Mouse (Mus musculus) Muller cell, postnatal 12 days (primary cell): ENCODE data around the gene Eef2k.

ENCODE experiments used
- DNase-seq: peaks from one replicate; pipeline ENCODE4 v3.0.0-alpha.2; 2015; ENCODE audit errors: inconsistent ontology term

Gene Eef2k

DNA sequence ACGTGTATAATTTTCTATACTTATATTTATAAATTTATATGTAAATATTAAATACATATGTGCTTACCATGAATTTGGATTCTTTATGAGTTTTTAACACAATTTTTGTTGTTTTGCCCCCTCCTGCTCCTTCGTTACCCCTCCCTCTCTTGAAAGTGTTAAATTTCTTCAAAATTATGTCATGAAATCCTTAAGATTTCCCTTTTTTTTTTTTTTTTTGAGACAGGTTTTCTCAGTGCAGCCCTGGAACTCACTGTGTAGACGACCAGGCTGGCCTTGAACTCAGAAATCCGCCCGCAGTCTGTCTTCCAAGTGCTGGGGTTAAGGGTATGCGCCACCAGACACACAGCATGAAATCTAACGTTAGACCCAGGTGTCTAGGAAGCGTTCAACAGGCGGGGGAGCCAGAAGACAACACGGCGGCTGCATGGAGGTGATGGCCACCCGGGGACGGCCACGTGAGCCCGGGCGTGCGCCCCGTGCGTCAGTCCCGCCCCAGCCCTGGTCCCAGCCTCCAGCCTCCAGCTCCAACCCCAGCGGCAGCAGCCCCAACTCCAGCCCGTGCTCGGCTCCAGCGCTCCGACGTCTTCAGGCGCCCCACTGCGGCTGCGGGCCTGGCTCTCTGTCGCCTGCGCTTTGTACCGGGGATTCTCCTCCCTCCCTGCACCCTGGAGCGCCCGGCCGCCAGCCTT, at the start of gene Eef2k:
Eef2k (plus strand) TSS at position 487 of the 692 bp plus-strand sequence.
- peak; percentile 91 for DNase-seq

DNA sequence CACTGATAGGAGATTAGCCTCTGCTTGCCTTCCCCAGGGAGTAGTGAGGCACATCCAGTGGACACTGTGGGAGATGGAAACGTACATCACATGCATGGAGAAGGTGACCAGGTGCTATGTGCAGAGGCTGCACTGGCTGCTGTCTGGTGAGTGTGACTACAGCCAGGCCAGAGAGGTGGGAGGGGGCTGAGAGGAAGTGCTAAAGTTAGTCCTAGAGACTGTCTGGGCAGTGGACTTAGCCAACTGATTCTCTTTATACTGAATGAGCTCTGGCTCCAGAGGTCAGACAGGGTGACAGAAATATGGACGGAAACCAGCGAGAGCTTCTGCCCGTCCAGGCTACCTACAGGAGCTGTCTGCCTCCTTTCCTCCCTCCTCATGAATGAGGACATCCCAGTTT, 47.1 kb upstream of the Eef2k start:
- DNase-seq, result no peak

DNA sequence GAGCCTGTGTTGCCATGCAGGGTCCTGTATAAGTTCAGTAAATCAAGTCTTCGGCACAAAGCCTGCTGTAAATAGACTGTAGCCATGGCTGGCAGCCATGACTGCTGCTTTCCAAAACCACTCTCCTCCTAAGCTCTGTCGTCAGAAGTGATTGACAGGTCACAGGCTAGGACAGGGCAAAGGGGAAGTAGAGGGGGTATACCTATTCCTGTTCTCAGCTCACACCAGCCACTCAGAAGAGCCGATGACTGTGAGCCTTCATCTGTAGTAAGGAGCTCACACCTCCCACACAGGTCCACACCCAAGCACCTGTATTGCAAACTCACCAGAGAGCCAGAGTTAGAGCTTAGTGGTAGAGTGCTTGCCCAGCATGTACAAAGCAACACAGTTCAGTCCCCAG, 46.3 kb upstream of the Eef2k start:
- DNase-seq, result no peak

DNA sequence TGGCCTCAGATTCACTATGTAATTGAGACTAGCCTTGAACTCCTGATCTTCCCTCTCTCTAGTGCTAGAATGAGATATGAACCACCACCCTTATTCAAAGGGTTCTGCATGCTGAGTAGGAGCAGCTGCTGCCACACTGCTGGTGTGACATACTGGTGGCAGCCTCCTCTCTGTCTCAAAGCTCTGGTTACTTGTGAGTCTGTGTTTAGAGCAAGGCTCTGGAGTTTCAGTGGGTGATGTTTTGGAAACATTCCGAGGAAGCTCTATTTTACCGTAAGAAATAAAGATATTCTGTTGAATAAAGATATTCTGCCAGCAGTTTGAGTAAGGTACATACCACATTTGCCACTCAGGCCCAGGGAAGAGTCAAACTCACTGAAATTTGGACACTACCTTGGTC, 39.4 kb upstream of the Eef2k start:
- DNase-seq, result no peak

DNA sequence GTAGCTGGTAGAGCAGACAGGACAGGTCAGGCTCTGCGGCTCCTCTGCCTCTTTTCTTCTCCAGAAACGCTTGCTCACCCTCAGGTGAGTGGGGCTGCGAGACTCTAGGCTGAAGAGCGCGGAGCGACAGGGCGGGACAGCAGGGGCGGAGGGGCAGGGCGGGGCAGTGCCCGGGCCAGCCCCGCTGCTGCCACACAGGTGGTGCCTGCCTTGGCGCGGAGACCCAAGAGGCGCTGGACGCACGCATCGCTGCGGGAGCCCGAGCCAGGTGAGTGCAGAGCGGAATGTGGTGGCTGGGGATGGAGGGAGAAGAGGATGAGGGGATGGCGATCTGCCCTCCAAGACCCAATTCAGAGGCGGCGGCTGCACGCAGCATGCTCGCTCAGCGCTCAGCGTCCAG, 32.9 kb upstream of the Eef2k start:
- DNase-seq, result no peak

DNA sequence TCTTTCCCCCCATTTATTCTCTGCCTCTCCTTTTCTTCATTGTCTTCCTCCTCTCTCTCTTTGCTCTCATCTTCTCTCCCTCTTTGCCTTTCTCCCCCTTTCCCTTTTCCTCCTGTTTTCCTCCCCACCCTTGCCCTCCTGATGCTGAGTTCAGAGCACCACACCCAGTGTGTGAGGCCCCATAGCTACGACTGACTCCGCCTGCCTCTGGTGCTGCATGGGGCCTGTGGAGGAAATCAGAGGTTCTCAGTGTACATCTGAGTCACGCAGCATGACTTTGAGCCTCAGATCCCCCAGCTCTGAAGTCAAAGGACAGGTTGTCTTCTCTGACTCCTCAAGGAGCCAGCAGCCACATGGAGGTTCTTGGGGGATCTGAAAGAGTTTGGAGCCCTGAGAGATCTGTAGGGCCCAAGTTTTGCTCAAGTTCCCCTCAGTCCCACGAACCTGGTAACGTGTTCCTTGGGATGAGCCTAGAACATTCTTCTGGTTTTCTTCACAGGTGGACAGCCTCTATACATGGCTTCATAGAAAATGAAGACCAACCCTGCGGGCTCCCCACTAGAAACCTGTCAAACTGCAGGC, 30.7 kb upstream of the Eef2k start, which contains the start of gene Gm5737:
Gm5737 (plus strand) TSS at position 532 of the 582 bp plus-strand sequence.
- no peak for DNase-seq

DNA sequence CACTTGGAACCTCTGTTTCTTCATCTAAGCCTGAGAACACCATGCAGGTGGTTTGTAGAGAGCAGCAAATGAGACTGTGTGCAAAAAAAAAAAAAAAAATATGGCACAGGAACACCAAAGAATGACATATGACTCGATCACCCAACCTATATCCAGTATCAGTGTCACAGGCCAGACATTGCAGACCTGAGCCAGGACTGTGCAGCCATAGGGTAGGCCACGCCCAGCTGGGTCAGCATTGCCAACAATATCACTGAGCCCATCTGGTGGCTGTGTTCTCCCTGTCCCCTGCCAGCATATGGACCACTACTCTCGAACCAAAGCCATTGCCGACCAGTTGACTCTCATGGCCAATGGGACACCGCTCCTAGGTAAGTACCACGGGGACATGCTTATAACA, 25.1 kb upstream of the Eef2k start:
- no peak for DNase-seq

DNA sequence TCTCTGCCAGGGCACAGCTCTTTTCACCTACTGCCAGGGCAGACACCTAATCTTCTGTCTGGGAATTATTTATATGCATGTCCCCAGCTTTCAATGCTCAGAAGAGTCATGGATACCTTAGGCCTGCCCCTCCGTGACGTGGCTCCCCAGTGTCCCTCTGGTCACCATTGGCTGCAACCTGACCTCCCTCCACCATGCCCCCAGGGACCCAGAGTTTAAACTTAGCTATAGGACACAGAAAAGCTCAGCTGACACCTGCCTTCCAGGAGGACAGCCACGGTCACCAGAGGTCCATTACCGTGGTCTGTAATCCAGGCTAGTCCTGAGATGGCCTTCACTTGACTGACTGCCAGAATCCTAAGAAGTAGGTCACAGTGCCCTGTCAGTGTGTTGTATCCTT, 23.2 kb upstream of the Eef2k start:
- no peak for DNase-seq

DNA sequence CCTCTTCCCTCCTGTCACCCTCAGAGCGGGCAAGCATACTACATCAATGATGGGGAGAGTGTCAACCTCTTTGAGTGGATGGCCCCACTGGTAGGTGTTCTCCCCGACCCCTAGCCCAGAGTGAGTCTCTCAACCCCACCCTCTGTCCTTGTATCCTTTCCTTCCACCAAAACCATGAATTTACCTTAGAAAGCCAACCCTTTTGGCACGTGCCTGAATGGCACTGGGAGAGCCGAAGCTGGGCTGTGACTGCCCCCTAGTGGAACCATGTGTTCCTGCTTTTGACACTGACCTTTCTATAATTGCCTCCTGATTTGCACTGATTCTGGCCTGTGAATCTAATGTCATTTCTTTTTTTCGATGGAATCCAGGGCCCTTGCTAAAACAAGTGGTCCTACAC, 19.4 kb upstream of the Eef2k start:
- peak; percentile 34 for DNase-seq

DNA sequence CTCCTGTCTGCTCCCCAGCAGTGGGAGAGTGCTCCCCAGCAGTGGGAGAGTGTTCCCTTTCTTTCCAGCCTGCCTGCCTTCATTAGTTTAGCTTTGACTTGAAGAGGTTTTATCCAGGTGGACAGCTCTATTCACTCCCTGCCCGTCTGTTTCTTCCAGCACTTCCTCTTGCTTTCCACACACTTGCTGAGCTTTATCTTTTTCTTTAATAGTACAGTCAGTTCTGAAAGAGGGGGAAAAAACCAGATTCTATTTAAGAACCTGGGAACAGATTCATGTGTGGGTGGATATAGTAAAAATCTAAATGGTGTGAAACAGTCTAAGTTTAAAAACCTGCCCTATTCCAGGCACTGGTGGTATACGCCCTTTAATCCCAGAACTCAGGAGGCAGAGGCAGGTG, 17.5 kb upstream of the Eef2k start:
- DNase-seq, result no peak

DNA sequence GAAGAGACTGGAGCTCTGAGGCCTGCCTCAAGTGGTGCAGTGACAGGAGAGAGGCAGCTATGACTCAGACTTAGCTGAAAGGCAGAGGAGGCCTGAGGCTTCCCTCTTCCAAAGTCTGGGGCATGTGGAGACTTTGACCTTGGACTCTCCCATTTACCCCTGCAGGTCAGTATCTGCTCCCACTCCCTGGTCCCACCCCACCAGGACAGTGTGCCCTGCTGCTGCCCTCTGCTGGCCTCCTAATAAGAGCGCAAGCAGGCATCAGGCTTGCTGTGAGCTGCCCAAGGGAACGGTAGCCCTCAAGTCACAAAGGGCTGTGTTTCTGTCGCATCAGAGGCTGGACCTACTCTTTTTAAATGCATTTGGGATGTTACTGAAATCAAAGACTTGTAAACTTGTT, 16.2 kb upstream of the Eef2k start:
- DNase-seq, result peak; percentile 51

DNA sequence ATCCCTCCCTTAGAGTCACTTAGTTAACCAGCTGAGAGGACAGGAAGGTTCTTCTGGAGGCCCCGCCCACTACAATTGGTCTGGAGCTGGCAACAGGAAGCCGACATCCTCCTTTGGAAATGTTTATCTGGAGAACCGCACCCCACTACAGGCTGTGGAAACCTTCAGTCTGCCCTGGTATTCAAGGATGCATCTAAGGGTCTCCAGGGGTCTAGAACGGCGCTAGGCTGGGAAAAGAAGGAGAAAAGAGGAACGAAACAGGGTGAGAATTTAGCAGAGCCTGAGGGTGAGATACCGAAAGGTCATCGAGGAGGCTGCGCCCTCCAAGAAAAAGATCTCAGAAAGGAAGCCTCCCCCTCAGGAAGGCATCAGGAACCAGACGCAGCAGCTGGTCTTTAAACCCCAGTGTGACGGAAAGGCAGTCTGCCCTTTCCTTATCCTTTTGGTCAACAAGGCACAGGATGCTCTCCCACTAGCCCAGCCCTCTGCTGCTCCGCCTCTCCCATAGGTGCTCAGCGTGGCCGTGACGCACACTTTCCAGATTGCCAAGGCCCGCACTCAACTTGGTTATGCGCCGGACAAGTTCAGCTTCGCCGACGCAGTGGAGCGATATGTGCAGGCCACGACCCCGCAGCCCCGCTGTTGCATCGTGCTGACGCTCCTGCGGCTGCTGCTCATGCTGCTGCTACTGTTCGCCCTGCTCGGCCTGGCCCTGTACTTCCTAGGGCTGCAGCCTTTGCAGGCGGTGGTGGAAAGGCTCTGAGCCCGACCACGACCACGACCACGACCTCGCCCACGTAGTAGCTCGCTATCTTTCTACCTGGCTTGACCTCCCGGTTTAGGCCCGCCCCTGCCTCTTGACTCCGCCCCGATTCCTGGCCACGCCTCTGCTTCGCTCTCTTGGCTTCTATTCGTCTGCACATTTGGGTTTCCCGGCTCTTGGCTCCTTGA, 11.9 kb upstream of the Eef2k start:
- DNase-seq, result peak; percentile 50

DNA sequence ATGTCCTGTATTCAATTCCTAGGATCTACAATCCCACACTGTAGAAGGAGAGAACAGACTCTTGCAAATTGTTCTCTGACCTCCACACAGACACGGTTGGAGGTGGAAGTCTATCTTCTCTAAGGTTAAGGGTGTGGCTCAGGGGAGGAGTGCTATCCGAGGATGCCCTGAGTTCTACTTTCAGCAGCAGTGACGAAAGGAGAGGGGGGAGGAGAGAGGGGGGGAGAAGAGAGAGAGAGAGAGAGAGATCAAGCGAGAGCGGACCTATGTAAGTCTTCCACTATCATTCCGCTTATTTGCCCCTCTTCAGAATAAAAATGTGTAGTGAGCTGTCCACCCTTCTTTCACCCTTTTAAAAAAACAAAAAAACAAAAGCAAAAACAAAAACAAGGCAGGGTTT, 8.2 kb upstream of the Eef2k start:
- DNase-seq, result peak; percentile 19

DNA sequence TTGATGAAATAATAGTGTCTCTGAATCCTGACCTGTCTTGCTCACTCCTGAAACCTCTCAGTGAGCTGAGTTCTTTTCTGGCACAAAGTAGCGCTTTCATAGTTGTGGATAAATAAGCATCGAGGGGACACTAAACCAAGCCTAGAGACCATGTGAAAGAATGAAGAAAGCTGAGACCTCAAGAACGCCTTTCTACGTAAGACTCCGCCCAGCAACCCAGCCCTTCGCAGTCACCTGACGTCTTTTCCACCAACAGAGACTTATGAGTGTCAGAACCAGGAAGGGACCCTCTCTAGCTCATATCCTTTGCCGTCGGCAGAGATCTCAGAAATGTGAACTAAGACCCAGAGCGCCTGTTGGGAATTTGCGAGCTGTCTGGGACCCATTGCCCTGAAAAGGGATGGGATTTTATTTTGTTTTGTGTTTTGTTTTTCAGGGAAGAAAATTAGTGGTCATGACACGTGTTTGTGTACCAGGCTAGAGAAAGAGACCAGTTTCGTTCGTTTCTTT, 7.7 kb upstream of the Eef2k start:
- peak; percentile 88 for DNase-seq

DNA sequence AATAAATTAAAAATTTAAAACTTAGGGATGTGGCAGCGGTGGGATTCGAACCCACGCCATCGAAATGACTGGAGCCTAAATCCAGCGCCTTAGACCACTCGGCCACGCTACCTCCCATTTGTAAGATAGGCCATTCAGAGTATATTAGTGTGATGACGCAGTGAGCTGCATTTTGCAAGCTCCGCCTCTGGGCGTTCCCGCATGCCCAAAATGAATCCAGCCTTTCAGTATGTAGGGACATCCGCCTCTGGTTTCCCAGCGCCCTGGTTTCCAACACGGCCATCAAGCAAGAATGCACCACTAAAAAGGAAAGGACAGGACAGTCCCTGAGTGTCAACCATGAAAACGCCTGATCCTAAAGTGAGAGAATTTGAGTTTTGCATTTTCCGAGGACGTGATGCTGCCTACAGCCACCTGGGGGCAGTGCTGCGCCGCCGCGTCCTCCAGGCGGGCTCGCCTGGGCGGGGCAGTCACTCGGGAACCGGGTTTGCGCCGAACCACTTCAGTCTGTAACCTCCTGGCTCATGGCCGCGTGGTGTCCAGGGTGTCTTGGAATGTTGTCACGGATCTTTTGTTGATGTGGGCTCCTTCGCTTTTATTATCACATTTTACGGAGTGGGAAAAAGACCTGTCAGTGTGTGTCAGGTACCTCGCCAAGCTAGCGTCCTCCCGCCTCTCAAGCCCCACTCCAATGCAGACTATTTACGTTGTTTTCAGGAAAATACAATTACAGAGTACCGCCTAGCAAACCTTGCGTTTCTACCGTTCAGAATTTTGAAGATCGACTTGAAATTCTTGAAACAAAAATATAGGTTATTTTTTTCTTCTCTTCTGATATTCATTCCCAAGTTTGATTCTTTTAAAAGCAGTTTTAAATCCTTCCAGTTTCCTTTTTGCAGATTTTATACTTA, 6.9 kb upstream of the Eef2k start:
- peak; percentile 93 for DNase-seq

DNA sequence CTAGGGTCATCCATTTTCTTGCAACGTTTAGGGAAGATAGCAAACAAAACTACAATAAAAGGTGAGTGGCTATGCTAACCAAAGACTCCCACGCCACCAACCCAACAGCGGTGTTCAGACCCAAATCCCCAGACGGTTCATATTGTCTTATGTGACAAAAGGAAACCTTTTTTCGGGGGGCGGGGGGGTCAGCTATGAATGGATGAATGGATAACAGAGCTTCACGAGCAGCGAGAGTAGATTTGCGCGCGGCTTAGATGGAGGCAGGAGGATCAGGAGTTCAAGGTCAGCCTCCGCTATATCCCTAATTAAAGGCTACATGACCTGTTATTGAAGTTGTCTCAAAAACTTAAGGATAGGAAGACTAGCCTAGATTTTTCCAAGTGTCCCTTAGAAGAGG, 6.3 kb upstream of the Eef2k start:
- DNase-seq, result peak; percentile 35

DNA sequence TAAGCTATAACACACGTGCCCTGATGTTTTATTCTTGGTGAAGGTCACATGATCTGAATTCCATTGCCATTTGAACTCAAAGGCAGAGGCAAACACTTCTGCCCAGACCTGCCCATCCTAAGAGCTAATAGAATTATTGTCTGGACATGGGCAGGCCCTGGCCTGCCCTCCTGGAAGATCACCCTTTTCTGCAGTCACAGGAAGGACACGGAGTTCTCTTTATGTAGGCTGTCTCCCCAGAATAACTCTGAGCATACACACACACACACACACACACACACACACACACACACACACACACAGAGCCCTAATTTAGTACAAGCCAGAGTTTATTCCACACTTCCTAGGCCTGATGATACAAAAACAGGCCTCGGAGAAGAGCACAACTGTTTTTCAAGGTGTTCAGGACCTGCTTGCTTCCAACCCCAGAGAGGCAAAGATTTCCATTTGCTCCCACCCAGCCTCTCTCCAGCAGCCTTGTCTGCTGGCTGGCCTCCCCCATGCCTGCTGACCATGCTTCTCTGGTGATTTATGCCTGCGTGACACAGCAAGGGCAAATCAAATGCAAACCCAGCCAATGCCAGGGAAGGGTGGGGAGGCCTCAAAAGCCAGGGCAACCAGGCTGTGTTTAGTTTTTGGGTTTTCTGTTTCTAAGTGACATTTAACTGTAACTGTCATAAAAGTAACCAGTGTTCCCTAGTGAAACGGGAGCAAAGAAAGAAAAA, 4.0 kb upstream of the Eef2k start:
- DNase-seq, result no peak

DNA sequence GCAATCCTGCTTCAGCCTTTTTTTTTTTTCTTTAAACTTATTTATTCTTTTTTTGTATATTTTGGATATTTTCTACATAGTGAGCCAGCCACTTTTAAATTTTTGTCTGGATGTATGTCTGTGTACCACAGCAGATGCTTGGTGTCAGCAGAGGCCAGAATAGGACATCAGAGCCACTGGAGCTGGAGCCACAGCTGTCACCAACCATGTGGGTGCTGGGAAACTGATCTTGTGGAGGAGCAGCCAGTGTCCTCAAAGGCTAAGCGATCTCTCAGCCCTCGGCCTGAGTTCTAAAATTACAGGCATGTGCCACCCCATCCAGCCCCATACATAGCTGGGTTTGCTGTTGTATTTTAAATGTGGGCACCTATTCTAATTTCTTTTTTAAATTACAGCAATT, 2.8 kb upstream of the Eef2k start:
- no peak for DNase-seq

DNA sequence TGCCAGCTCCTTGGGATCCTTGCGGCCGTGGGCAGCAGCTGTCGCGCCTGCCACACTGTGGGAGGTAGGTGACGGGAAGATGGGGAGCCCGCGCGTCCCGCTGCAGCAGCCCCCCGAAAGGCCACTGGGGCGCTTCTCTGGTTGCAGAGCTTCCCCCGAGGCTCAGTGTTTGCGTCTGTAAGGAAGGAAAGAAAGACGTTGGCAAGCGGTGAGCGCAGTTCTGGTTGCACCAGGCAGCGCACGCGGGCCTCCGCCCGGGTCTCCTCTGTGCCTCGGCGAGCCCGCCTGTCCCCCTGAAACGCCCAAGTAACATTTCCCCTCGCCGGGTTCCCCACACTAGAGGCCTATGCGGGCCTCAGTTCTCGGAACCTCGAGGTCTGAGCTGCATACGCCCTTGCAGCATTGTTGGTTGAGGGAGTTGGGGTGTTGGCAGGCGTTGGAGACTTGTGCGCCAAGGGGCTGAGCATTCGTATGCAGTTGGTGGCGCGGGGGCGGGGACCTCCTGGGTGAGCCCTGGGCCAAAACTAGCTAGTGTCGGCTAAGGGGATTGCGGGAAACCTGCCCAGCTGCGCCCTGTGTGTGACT, 498 bp downstream of the Eef2k start:
- peak; percentile 90 for DNase-seq

DNA sequence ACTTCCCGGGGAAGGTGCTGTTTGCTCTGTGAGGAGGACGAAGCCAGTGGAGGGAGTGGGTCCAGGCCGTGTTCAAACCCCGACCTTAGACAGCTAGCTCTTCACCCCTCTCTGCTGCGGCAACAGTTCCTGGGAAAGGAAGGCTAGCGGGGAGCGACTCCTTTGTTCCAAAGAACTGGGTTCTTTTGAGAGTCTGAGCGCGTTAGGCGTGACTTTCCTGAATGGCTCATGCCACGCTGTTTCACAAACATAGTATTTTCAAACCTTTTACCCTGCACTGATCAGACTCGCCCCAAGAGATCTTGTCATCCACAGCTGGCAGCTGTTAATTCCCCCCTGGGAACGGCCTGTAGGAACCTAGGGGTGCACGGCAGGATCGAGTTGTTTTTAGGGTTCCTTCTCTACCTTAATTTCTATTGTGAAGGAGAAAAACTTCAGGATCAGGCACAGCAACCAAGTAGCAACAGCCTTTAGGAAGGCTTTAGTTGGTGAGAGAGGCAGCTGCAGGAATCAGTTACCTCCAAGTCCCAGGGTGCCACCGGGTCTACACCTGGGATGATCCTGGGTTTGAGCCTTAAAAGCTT, 1.3 kb downstream of the Eef2k start:
- no peak for DNase-seq
